Mouse (Mus musculus): ENCODE measurements around the gene Map3k11. TPM values are rescaled to one million over a fixed set of nuclear protein-coding genes. Genes with fewer than 3 reads are reported as not detected.

Gene Map3k11
- polyA plus RNA-seq, 1 experiment from 2014 or later, result 26.2 TPM

- Histone ChIP-seq H3K36me3 (peaks cover 53% of the 10 kb centered on the region), H3K9me3 (no peaks in the 10 kb centered on the region), H3K27ac (replicated peaks) (no peak overlapping the region), H3K27me3 (peaks cover 4% of the 10 kb centered on the region; the same call in 1 of the 2 replicates), H3K4me2 (replicated peaks) (no peak overlapping the region), H3K4me1 (peaks cover 25% of the 10 kb centered on the region), H3K4me3 (no peak overlapping the region), H3K9ac (replicated peaks) (no peak overlapping the region; the same call in 1 of the 2 replicates)
- 0 out of 2 replicates have a peak, but pooled peaks have one; percentile 14 for ATAC-seq (ENCODE audit: low FRiP score, low read depth)
- WGBS, result 55% methylated on average over 10 of the region's 10 CpGs
These were observed 28.4 kb downstream of the Map3k11 start for GRCm38 (mm10) chr19:5716955-5717354.

GRCm38 (mm10) chr19:5721233-5721632 lies 32.7 kb downstream of the Map3k11 start:
- no peak for ATAC-seq (ENCODE audit: low FRiP score, low read depth)
- Histone ChIP-seq H3K4me2 (replicated peaks) (no peak overlapping the region), H3K36me3 (peaks cover 71% of the 10 kb centered on the region), H3K9me3 (no peaks in the 10 kb centered on the region), H3K4me3 (no peak overlapping the region), H3K9ac (replicated peaks) (no peak overlapping the region), H3K4me1 (peaks cover 29% of the 10 kb centered on the region), H3K27me3 (no peaks in the 10 kb centered on the region; the same call in 1 of the 2 replicates), H3K27ac (replicated peaks) (no peak overlapping the region)
- 91% methylated on average over 6 of the region's 6 CpGs for WGBS

DNA sequence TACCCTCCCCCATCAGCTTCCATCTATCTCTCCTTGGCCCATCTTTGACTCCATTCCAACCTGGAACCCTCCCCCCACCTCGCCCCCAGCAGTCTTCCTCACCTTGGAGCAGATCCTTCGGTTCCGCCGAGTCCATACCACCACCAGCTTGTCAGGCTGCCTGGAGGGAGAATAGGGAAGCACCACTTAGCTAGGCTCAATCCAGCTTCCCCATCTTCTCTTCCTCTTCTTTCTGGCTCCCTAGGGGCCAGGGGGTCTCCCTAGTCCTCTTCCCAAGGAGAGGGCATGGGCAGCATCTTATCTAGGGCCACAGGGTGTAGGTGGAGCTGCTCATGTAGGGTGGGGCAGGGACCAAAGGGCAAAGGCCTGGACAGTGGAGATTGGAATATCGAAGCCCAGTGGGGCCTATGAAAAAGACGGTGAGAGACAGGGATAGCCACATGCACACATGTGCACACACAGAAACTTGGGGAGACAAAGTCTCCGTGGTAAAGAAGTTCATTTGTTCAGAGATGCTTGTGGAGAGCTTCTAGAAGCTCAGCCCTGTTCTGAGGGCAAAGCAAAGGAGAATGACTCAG lies 34.4 kb downstream of the Map3k11 start:
- H3K27ac ChIP-seq (replicated peaks), result no peak overlapping the region
- H3K36me3 ChIP-seq, result peaks cover 71% of the 10 kb centered on the region
- H3K9me3 ChIP-seq, result no peaks in the 10 kb centered on the region
- 89% methylated on average over 7 of the region's 7 CpGs for WGBS
- H3K27me3 ChIP-seq, result 0 out of 2 replicates have a peak, but pooled peaks cover 7% of the 10 kb centered on the region
- H3K4me2 ChIP-seq (replicated peaks), result no peak overlapping the region
- H3K9ac ChIP-seq (replicated peaks), result no peak overlapping the region
- no peak overlapping the region for H3K4me3 ChIP-seq
- no peak for ATAC-seq (ENCODE audit: low FRiP score, low read depth)
- H3K4me1 ChIP-seq, result peaks cover 35% of the 10 kb centered on the region

GRCm38 (mm10) chr19:5723934-5724548 lies 35.5 kb downstream of the Map3k11 start:
- H3K9me3 ChIP-seq, result no peaks in the 10 kb centered on the region
- H3K36me3 ChIP-seq, result peaks cover 63% of the 10 kb centered on the region
- peaks cover 44% of the 10 kb centered on the region for H3K4me1 ChIP-seq
- no peak for ATAC-seq (ENCODE audit: low FRiP score, low read depth)
- 67% methylated on average over 4 of the region's 4 CpGs for WGBS
- 0 out of 2 replicates have a peak, but pooled peaks cover 7% of the 10 kb centered on the region for H3K27me3 ChIP-seq
- no peak overlapping the region for H3K27ac ChIP-seq (replicated peaks)
- H3K9ac ChIP-seq (replicated peaks), result no peak overlapping the region
- no peak overlapping the region for H3K4me3 ChIP-seq
- no peak overlapping the region for H3K4me2 ChIP-seq (replicated peaks)

- 76% methylated on average over 7 of the region's 7 CpGs for WGBS
- Histone ChIP-seq H3K4me1 (peaks cover 44% of the 10 kb centered on the region), H3K36me3 (peaks cover 58% of the 10 kb centered on the region), H3K9ac (replicated peaks) (no peak overlapping the region), H3K27me3 (0 out of 2 replicates have a peak, but pooled peaks cover 7% of the 10 kb centered on the region), H3K27ac (replicated peaks) (no peak overlapping the region), H3K4me3 (no peak overlapping the region), H3K9me3 (no peaks in the 10 kb centered on the region), H3K4me2 (replicated peaks) (no peak overlapping the region)
- no peak for ATAC-seq (ENCODE audit: low FRiP score, low read depth)
These were observed 36.0 kb downstream of the Map3k11 start for GRCm38 (mm10) chr19:5724549-5724941.

GRCm38 (mm10) chr19:5725029-5725707 lies 36.6 kb downstream of the Map3k11 start:
- Histone ChIP-seq H3K9ac (replicated peaks) (peak overlapping the region; percentile 2; the same call in 1 of the 2 replicates), H3K4me1 (peaks cover 50% of the 10 kb centered on the region), H3K4me3 (peak overlapping the region; percentile 99; the same call in 1 of the 2 replicates), H3K27me3 (0 out of 2 replicates have a peak, but pooled peaks cover 7% of the 10 kb centered on the region), H3K27ac (replicated peaks) (no peak overlapping the region), H3K4me2 (replicated peaks) (peak overlapping the region; percentile 99), H3K9me3 (no peaks in the 10 kb centered on the region), H3K36me3 (peaks cover 52% of the 10 kb centered on the region)
- 80% methylated on average over 12 of the region's 12 CpGs for WGBS
- no peak for ATAC-seq (ENCODE audit: low FRiP score, low read depth)

GRCm38 (mm10) chr19:5725767-5726515 lies 37.4 kb downstream of the Map3k11 start, which contains the start of gene Ehbp1l1:
Ehbp1l1 (minus strand) TSS chr19:5726317.
- Histone ChIP-seq H3K27me3 (0 out of 2 replicates have a peak, but pooled peaks cover 7% of the 10 kb centered on the region), H3K36me3 (peaks cover 44% of the 10 kb centered on the region), H3K27ac (replicated peaks) (no peak within 1 kb of the TSS), H3K9ac (replicated peaks) (peak within 1 kb of the TSS; percentile 56), H3K9me3 (no peaks in the 10 kb centered on the region), H3K4me3 (peak within 1 kb of the TSS; percentile 99), H3K4me2 (replicated peaks) (peak within 1 kb of the TSS; percentile 99), H3K4me1 (peaks cover 58% of the 10 kb centered on the region)
- no peak for ATAC-seq (ENCODE audit: low FRiP score, low read depth)
- 13% methylated on average over 49 of the region's 49 CpGs for WGBS

DNA sequence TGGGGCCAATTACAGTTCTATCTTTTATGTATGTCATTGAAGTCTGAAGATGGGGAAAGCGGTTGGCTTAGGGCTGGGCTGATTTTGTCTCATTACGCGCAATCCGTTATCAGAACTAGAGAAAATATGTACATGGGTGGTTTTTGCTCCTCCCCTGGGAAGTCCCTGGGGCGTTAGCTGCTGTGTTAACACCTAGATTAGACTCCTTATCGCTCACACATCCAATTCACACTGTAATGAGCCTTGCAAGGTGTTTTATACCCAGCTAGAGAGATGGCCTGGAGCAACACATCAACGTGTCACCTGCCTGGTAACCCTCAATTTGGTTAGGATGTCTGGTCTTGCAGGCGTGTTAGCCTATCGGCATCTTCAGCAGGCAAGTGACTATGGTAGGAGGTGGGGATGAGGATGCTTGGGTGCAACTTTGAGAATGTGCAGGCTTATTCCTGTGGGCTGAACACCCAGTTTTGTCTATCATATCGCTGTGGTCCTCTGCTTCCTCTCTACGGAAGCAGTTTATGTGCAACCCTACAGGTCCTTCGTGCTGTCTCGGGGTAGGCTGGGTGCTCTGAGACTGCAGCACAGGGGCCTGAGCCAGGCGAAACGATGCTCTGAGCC lies 38.5 kb downstream of the Map3k11 start:
- peaks cover 33% of the 10 kb centered on the region for H3K36me3 ChIP-seq
- WGBS, result 83% methylated on average over 15 of the region's 15 CpGs
- 0 out of 2 replicates have a peak, but pooled peaks cover 7% of the 10 kb centered on the region for H3K27me3 ChIP-seq
- peaks cover 66% of the 10 kb centered on the region for H3K4me1 ChIP-seq
- peak overlapping the region; percentile 99 for H3K9ac ChIP-seq (replicated peaks)
- no peaks in the 10 kb centered on the region for H3K9me3 ChIP-seq
- peak overlapping the region; percentile 99 for H3K4me3 ChIP-seq
- no peak for ATAC-seq (ENCODE audit: low FRiP score, low read depth)
- peak overlapping the region; percentile 99 for H3K4me2 ChIP-seq (replicated peaks)
- H3K27ac ChIP-seq (replicated peaks), result no peak overlapping the region

GRCm38 (mm10) chr19:5727701-5728100 lies 39.2 kb downstream of the Map3k11 start:
- ATAC-seq (ENCODE audit: low FRiP score, low read depth), result no peak
- Histone ChIP-seq H3K4me2 (replicated peaks) (peak overlapping the region; percentile 99), H3K9me3 (no peaks in the 10 kb centered on the region), H3K9ac (replicated peaks) (peak overlapping the region; percentile 99), H3K4me3 (peak overlapping the region; percentile 99), H3K27ac (replicated peaks) (no peak overlapping the region; the same call in 1 of the 2 replicates), H3K36me3 (peaks cover 26% of the 10 kb centered on the region), H3K4me1 (peaks cover 66% of the 10 kb centered on the region), H3K27me3 (0 out of 2 replicates have a peak, but pooled peaks cover 7% of the 10 kb centered on the region)
- WGBS, result 5% methylated on average over 14 of the region's 14 CpGs

DNA sequence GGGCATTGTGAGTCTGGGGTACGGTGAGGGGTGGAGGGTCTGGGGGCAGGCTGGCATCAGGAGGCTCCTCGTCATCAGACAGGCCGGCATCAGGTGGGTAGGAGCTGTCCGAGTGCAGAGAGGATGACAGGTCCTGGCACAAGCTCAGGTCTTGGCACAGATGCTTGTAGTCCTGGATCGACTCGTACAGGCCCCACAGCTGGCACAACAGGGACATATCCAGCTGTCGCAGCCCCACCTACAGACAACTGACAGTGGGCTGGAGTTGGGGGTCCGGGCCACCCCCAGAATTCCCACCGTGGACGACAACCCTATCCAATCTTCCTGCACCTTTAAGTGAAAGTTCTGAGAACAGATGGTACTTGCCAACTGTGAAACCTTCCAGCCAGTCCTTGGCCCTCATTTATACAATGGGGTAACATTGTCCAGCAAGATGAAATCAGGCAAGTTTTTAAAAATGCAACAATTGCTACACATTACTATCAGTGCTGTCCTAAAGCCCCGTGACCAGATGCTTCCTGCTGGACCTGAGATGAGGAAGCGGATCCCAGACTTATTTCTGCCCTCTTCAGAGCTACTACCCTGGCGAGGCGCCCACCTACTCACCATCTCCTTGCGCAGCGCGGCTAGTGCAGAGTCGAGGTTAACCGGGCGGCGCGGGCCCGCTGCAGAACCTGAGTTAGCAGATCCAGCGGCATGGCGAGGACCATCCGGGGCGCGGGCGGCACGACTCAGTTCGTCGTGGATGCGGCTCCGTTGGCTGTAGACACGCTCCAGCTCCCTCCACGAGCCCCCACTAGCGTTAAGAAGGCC lies 40.3 kb downstream of the Map3k11 start:
- Histone ChIP-seq H3K36me3 (peaks cover 15% of the 10 kb centered on the region; the same call in 1 of the 2 replicates), H3K9ac (replicated peaks) (peak overlapping the region; percentile 99), H3K27me3 (peaks cover 8% of the 10 kb centered on the region; the same call in 1 of the 2 replicates), H3K4me3 (peak overlapping the region; percentile 99), H3K4me2 (replicated peaks) (peak overlapping the region; percentile 99), H3K9me3 (no peaks in the 10 kb centered on the region), H3K27ac (replicated peaks) (peak overlapping the region; percentile 96), H3K4me1 (peaks cover 66% of the 10 kb centered on the region)
- ATAC-seq (ENCODE audit: low FRiP score, low read depth), result peak; percentile 41
- WGBS, result 12% methylated on average over 37 of the region's 37 CpGs

Measured in midbrain, embryonic 12.5 days (tissue).